26 mouse cellular contexts compared by ENCODE assay signal in the genomic region with DNA sequence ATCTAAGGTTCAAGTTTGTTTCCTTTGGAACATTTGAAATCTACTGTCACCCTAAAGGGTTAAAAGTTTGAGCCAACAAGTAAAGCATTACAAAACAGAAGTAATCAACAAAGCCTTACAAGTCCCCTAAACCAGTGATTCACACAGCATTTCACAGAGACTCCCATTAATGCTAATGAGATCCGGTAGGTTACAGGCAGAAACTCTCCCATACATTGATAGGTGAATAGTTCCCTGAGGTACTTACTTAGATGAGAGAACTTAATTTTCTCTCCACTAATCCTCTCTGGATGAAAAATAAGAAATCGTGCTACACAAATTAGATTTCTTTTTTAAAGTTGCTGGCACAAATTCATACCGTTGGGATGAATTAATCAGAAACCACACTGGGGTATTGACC.
DNase-seq lines count a peak whose midpoint lies in the region; ATAC-seq and TF ChIP-seq lines count a peak whose summit lies in the region.
"Had no signal": no experiment of that assay in that cellular context is flagged by ENCODE, and none has a peak within 500 bp of the region (broad histone marks: within the 10 kb centered on the region; RNA-seq: fewer than 3 reads in every experiment).

No protein-coding gene starts in this region.

- H3K27ac ChIP-seq in forebrain, embryonic 11.5 days (ENCODE audit: low read depth, low read length) = no peak overlapping the region
- H3K27ac ChIP-seq in forebrain, postnatal 0 days (ENCODE audit: low read depth, low read length) = no peak overlapping the region
- no peak overlapping the region for H3K27ac ChIP-seq in midbrain, embryonic 14.5 days (replicated peaks; ENCODE audit: low read depth, low read length)
- H3K27ac ChIP-seq in midbrain, embryonic 16.5 days (ENCODE audit: low read length) = no peak overlapping the region
- H3K27ac ChIP-seq: embryonic facial prominence, embryonic 13.5 days; embryonic facial prominence, embryonic 15.5 days; forebrain, embryonic 10.5 days; forebrain, embryonic 15.5 days had no signal

- no peaks in the 10 kb centered on the region for H3K36me3 ChIP-seq in forebrain, embryonic 11.5 days (ENCODE audit: control insufficient read depth, insufficient read depth, low read length)
- no peaks in the 10 kb centered on the region for H3K36me3 ChIP-seq in forebrain, postnatal 0 days (ENCODE audit: insufficient read depth)
- H3K36me3 ChIP-seq in midbrain, embryonic 14.5 days (ENCODE audit: control insufficient read depth, insufficient read depth, low read length) = no peaks in the 10 kb centered on the region
- H3K36me3 ChIP-seq in midbrain, embryonic 16.5 days (ENCODE audit: control insufficient read depth, insufficient read depth, low read length) = no peaks in the 10 kb centered on the region
- H3K36me3 ChIP-seq: embryonic facial prominence, embryonic 13.5 days; embryonic facial prominence, embryonic 15.5 days; forebrain, embryonic 10.5 days; forebrain, embryonic 15.5 days; G1E had no signal

- no peaks in the 10 kb centered on the region for H3K9me3 ChIP-seq in forebrain, embryonic 11.5 days (ENCODE audit: control insufficient read depth, low read length)
- H3K9me3 ChIP-seq in forebrain, postnatal 0 days (ENCODE audit: low read length) = no peaks in the 10 kb centered on the region
- no peaks in the 10 kb centered on the region for H3K9me3 ChIP-seq in midbrain, embryonic 14.5 days (ENCODE audit: control insufficient read depth, low read length)
- H3K9me3 ChIP-seq in midbrain, embryonic 16.5 days (replicated peaks; ENCODE audit: control insufficient read depth, low read length, poor library complexity, severe bottlenecking) = no peaks in the 10 kb centered on the region
- H3K9me3 ChIP-seq: embryonic facial prominence, embryonic 13.5 days; embryonic facial prominence, embryonic 15.5 days; forebrain, embryonic 10.5 days; forebrain, embryonic 15.5 days; G1E had no signal

- DNase-seq in forebrain, embryonic 11.5 days (ENCODE audit: low spot score) = no peak
- no peak for DNase-seq in forebrain, postnatal 0 days
- DNase-seq in midbrain, embryonic 14.5 days = peak; percentile 8
- peak; percentile 55 for DNase-seq in brain, embryonic 14.5 days (ENCODE audit: low read depth)
- DNase-seq: adrenal gland, adult 8-10 months; adrenal gland, postnatal 14 days; adrenal gland, postnatal 36 days; B cell, adult 2 months; cerebellum, adult 11 months; cerebellum, adult 18-20 months; cerebellum, adult 8-10 months; cerebellum, adult 9-11 months; cerebellum, postnatal 14 days; cerebellum, postnatal 36 days; embryo, embryonic 11 days had no signal

- WGBS in forebrain, embryonic 11.5 days = 39% methylated on average over 3 of the region's 3 CpGs
- 22% methylated on average over 3 of the region's 3 CpGs for WGBS in forebrain, postnatal 0 days
- 60% methylated on average over 3 of the region's 3 CpGs for WGBS in midbrain, embryonic 14.5 days
- 56% methylated on average over 3 of the region's 3 CpGs for WGBS in midbrain, embryonic 16.5 days

- no peak overlapping the region for H3K4me3 ChIP-seq in forebrain, embryonic 11.5 days (ENCODE audit: low read depth, low read length)
- no peak overlapping the region for H3K4me3 ChIP-seq in forebrain, postnatal 0 days (ENCODE audit: low read depth, low read length)
- no peak overlapping the region for H3K4me3 ChIP-seq in midbrain, embryonic 14.5 days (replicated peaks; ENCODE audit: low read depth, low read length)
- no peak overlapping the region for H3K4me3 ChIP-seq in midbrain, embryonic 16.5 days (ENCODE audit: low read depth, low read length)
- H3K4me3 ChIP-seq: embryonic facial prominence, embryonic 13.5 days; embryonic facial prominence, embryonic 15.5 days; erythroblast, embryonic 14.5 days; forebrain, embryonic 10.5 days; forebrain, embryonic 15.5 days had no signal

- TF ChIP-seq POLR2A in brain, embryonic 14.5 days (IDR thresholded peaks at IDR 0.05; ENCODE audit: borderline replicate concordance, extremely low read depth, insufficient read depth, insufficient read length, poor library complexity, severe bottlenecking) = no peak

- peak; percentile 69; the same call in 1 of the 2 replicates for ATAC-seq in forebrain, embryonic 11.5 days (replicated peaks; ENCODE audit: low FRiP score)
- no peak for ATAC-seq in forebrain, postnatal 0 days
- no peak for ATAC-seq in midbrain, embryonic 14.5 days (ENCODE audit: low FRiP score, low TSS enrichment)
- ATAC-seq in midbrain, embryonic 16.5 days = no peak
- ATAC-seq: activated CD4-positive, CD25-positive, alpha-beta regulatory T cell, adult 4 months; CD4-positive, CD25-positive, alpha-beta regulatory T cell, adult 4 months; forebrain, embryonic 15.5 days; Patski had no signal

- no peak for TF ChIP-seq CTCF in forebrain, postnatal 0 days (IDR thresholded peaks at IDR 0.05; ENCODE audit: low read depth)
- TF ChIP-seq CTCF in brain, embryonic 14.5 days (IDR thresholded peaks at IDR 0.05; ENCODE audit: borderline replicate concordance, extremely low read depth, insufficient read depth, insufficient read length) = no peak

- no peaks in the 10 kb centered on the region for H3K27me3 ChIP-seq in forebrain, embryonic 11.5 days (ENCODE audit: control insufficient read depth, insufficient read depth, low read length)
- H3K27me3 ChIP-seq in forebrain, postnatal 0 days (ENCODE audit: insufficient read depth, low read length) = no peaks in the 10 kb centered on the region
- no peaks in the 10 kb centered on the region for H3K27me3 ChIP-seq in midbrain, embryonic 14.5 days (ENCODE audit: control insufficient read depth, insufficient read depth, low read length)
- no peaks in the 10 kb centered on the region for H3K27me3 ChIP-seq in midbrain, embryonic 16.5 days (ENCODE audit: control insufficient read depth, insufficient read depth, low read depth, low read length)
- H3K27me3 ChIP-seq: CH12.LX; embryonic facial prominence, embryonic 13.5 days; embryonic facial prominence, embryonic 15.5 days; forebrain, embryonic 15.5 days; Patski had no signal

- no peak overlapping the region for H3K4me2 ChIP-seq in forebrain, embryonic 11.5 days (ENCODE audit: low read depth, low read length, severe bottlenecking)
- H3K4me2 ChIP-seq in forebrain, postnatal 0 days (ENCODE audit: low read depth) = no peak overlapping the region
- no peak overlapping the region for H3K4me2 ChIP-seq in midbrain, embryonic 14.5 days (ENCODE audit: low read length)
- H3K4me2 ChIP-seq in midbrain, embryonic 16.5 days (ENCODE audit: low read length) = no peak overlapping the region
- H3K4me2 ChIP-seq: embryonic facial prominence, embryonic 13.5 days; embryonic facial prominence, embryonic 15.5 days; forebrain, embryonic 15.5 days had no signal

- no peaks in the 10 kb centered on the region for H3K4me1 ChIP-seq in forebrain, embryonic 11.5 days (replicated peaks; ENCODE audit: control insufficient read depth, insufficient read depth, low read length)
- no peaks in the 10 kb centered on the region for H3K4me1 ChIP-seq in forebrain, postnatal 0 days (ENCODE audit: insufficient read depth)
- H3K4me1 ChIP-seq in midbrain, embryonic 14.5 days (ENCODE audit: control insufficient read depth, insufficient read depth, low read length) = no peaks in the 10 kb centered on the region
- no peaks in the 10 kb centered on the region for H3K4me1 ChIP-seq in midbrain, embryonic 16.5 days (ENCODE audit: control insufficient read depth, insufficient read depth, low read length)
- H3K4me1 ChIP-seq: embryonic facial prominence, embryonic 13.5 days; embryonic facial prominence, embryonic 15.5 days; forebrain, embryonic 10.5 days; forebrain, embryonic 15.5 days had no signal

- no peak overlapping the region for H3K9ac ChIP-seq in forebrain, embryonic 11.5 days (ENCODE audit: low read length)
- H3K9ac ChIP-seq in forebrain, postnatal 0 days = no peak overlapping the region
- H3K9ac ChIP-seq in midbrain, embryonic 14.5 days (replicated peaks; ENCODE audit: low read length) = no peak overlapping the region
- H3K9ac ChIP-seq in midbrain, embryonic 16.5 days (ENCODE audit: low read depth, low read length) = no peak overlapping the region
- H3K9ac ChIP-seq: embryonic facial prominence, embryonic 13.5 days; embryonic facial prominence, embryonic 15.5 days; forebrain, embryonic 15.5 days had no signal

Comparison
In these comparisons a context has a peak if more than half of its experiments do, and no peak if none do; other contexts are left out.
1. DNase-seq: peak in midbrain, embryonic 14.5 days (single experiment) and brain, embryonic 14.5 days (single experiment); none in forebrain, embryonic 11.5 days (single experiment) and forebrain, postnatal 0 days (single experiment).